Mouse (Mus musculus) mesoderm, embryonic 11.5 days (tissue): Measurements from ENCODE around the gene Eno1.
A peak's percentile ranks its signal among the peaks of the same experiment; 100 is the strongest.
"Not testable (repeated sequence)": the region's sequence is repeated elsewhere in the genome, so short reads cannot be mapped to it uniquely, and the experiment has no call there.

Experiments used
- DNase-seq: peaks from one replicate; pipeline ENCODE4 v3.0.0-alpha.2; 2012; ENCODE audit warnings: low read depth, low spot score

Gene Eno1

DNA sequence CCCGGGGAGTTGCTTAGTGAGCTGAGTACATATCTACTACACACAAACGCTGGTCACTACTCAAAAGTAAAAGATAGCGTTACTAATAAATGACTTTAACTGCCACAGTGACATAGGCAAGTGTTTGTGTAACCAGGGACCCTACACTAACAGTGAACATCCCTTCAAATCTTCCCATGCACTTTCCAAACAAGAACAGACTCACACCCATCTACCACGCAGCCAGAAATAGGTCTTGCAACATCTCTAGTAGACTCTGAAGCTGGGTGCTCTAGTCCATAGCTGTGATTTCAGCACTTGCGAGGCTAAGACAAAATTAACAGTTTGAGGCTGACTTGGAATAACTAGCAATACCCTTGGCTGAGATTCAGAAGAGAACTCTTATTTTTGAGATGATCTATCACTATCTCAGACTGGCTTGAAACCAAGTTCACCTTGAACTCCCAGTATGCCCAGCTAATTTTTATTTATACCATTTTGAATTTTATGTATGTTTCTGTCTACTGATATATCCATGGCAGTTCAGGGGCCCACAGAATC lies 13.3 kb downstream of the Eno1 start:
- DNase-seq: no peak

GRCm38 (mm10) chr4:150250549-150251422 lies 14.3 kb downstream of the Eno1 start:
- DNase-seq: no peak

GRCm38 (mm10) chr4:150254416-150254815 lies 17.9 kb downstream of the Eno1 start:
- DNase-seq: no peak

- no peak for DNase-seq
Observed at GRCm38 (mm10) chr4:150255181-150255580, 18.7 kb downstream of the Eno1 start.

GRCm38 (mm10) chr4:150257252-150258204 lies 21.0 kb downstream of the Eno1 start:
- DNase-seq: peak; percentile 79

DNA sequence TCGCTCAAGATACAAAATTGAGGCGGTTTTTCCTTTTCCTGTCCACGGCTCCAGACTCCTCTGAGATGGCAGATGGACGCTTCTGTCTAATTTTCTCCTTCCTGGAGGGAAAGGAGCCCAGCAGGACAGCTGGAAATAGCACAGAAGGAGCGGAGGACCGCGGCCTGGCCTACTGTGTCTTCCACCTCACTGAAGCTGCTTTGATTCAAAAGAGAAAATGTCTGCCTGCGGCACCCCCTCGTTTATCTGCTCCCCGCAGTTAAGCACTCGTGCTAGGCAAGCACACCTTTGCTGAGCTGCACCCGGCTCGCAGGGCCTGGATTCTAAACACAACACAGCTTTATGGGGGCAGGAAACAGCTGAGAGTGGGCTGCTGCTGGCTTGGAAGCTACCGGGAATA lies 21.9 kb downstream of the Eno1 start:
- DNase-seq: no peak

DNA sequence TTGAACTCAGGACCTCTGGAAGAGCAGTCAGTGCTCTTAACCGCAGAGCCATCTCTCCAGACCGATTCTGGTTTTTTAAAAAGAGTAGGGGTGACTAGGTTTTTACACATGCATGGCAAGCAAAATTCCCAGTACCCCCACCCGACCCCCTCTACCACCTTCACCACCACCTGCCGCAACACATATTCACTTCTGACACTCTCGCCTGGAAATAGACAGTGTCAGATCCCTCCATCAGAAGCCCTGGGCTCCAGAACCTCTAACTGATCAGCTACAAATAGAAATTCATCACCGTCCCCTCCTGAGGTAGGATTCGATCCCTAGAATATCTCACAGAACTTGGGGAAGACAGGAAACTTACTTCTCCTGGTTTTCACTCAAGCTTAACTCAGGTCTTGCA lies 23.1 kb downstream of the Eno1 start:
- no peak for DNase-seq

GRCm38 (mm10) chr4:150260111-150260510 lies 23.6 kb downstream of the Eno1 start:
- DNase-seq: no peak

DNA sequence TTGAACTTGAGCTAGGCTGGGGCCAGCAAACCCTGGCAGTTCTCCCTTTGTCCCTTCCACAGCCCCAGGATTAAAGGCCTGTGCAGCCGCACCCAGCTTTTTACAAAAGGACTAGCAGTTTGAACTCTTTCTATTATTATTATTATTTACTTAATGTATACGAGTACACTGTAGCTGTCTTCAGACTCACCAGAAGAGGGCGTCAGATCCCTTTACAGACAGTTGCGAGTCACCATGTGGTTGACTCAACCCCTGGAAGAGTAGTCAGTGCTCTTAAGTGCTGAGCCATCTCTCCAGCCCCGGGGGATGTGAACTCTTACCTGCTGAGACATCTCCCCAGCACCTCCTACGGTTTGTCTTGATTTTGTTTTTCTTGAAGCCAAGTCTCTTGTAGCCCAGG lies 24.2 kb downstream of the Eno1 start:
- DNase-seq: no peak

GRCm38 (mm10) chr4:150262301-150262700 lies 25.8 kb downstream of the Eno1 start:
- no peak for DNase-seq

GRCm38 (mm10) chr4:150264903-150265302 lies 28.4 kb downstream of the Eno1 start:
- DNase-seq: no peak

DNA sequence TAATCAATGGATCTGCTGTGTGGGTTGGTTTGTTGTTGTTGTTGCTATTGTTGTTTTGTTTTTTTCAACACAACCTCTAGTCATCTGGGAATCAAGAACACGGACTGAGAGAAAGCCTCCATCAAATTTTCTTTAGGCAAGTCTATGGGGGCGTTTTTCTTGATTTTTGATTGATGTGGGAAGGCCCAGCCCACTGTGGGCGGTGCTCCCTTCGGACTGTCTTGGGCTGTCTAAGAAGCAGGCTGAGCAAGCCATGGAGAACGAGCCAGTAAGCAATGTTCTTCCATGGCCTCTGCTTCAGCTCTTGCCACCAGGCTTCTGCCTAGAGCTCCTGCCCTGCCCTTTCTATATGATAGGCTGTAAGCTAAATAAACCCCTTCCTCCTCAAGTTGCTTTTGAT lies 28.9 kb downstream of the Eno1 start:
- no peak for DNase-seq

GRCm38 (mm10) chr4:150266655-150267223 lies 30.2 kb downstream of the Eno1 start:
- no peak for DNase-seq

GRCm38 (mm10) chr4:150268674-150269653 lies 32.4 kb downstream of the Eno1 start:
- no peak for DNase-seq

GRCm38 (mm10) chr4:150269679-150270078 lies 33.2 kb downstream of the Eno1 start:
- DNase-seq: no peak

GRCm38 (mm10) chr4:150270718-150271117 lies 34.2 kb downstream of the Eno1 start:
- not testable (repeated sequence) for DNase-seq

DNA sequence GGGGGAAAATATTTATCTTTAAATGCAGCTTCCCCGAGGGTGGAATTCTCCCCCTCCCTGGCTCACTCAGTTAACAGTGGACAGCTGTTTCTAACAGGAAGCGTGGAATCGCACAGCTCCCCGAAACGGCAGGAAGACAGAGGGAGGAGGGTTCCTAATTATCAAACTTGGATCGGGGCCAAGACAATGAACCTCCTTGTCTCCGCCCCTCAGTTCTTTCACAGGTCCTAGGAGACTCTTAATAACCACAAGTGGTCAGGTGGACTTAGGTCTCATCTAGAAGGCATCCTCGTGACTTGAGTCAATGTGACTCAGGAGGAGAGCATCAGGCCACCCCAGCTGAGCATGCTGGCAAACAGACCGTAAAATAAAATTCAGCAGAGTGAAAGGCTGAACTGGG lies 36.2 kb downstream of the Eno1 start:
- DNase-seq: peak; percentile 67

DNA sequence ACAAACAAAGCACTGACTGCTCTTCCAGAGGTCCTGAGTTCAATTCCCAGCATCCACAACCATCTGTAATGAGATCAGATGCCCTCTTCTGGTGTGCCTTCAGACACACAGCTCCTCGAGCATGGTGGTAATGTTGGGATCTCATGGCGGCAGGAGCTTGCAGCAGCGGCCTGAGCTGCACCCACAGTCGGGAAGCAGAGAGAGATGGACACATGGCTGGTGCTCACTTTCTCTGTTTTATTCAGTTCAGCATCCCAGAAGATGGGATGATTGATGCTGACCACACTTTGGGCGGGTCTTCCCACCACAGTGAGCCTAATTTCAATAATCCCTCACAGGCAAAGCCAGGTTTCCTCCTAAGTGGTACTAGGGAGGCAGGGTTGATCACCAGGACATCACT lies 39.0 kb downstream of the Eno1 start:
- no peak for DNase-seq

DNA sequence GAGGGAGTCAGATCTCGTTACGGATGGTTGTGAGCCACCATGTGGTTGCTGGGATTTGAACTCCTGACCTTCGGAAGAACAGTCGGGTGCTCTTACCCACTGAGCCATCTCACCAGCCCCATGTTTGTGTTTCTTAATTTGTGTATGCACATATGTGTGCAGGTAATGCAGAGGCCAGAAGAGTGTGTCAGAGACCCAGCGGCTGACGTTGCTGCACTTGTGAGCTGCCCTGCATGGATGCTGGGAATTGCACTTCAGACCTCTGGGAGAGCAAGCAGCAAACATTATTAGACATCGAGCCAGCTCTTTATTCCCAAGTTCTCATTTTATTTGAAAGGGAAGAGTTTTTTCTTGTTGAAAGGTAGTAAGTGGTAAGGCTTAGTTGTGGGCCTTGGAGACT lies 42.8 kb downstream of the Eno1 start:
- DNase-seq: not testable (repeated sequence)

- DNase-seq: no peak
Observed at GRCm38 (mm10) chr4:150280002-150280401, 43.5 kb downstream of the Eno1 start.

- DNase-seq: no peak
Observed at GRCm38 (mm10) chr4:150280459-150280858, 43.9 kb downstream of the Eno1 start.
